Mouse (Mus musculus): ENCODE results near the gene Miip. TPM values are rescaled to one million over a fixed set of nuclear protein-coding genes. Genes with fewer than 3 reads are reported as not detected.

Miip gene
- 0.04 and 0.08 TPM in 2 replicates for polyA plus RNA-seq (2012)

DNA sequence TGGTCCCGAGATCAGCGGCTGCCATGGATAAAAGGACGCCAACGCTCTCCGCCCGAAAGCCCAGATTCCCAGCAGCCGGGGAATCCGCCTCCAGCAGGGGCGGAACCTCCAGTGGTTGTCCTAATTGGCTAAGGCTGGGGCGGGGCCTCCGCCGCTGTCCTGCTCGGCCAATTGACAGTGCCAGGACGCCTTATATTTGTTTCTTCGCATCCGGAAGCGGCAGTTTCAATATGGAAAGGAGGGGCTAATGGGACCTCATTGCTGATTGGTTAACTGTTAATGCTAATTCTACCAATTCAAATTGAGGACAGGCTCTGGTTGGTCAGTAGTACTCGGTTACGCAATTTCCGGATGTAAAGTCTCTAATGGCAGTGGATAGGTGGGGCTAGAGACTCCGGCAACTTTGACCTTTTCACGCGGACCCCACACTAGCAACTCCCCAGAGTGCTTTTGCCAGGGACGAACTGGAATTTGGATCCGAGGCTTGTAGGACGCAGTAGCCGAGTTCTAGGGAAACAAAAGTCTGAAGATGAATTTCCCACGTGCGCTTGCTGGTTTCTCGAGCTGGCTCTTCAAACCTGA is at the start of gene Miip, which contains the start of gene Fv1:
TSS of gene Miip (minus strand) at position 367 of the 582 bp plus-strand sequence.
TSS of gene Fv1 (plus strand) at position 530 of the 582 bp plus-strand sequence.
- no peak for TF ChIP-seq GATA1 (IDR thresholded peaks at IDR 0.05; ENCODE audit: low read length)

DNA sequence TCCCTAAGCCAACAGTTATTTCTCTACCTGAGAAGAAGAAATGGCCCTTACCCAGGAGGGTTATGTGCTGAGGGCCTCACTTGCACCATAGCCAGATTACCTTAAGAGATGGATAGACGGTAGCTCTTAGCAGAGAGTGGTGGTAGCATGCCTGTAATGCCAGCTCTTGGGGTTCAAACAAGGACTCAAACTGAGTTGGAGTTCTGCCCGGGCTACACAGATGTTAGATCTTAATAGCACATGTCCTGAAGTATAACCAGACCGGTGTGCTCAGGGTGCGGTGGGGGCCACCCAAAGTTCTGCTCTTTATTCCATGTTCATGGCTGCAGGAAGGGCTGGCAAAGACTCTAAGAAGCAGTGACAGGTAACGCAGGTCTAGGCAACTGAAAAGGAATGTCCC is 40.9 kb upstream of the Miip start:
- TF ChIP-seq GATA1 (IDR thresholded peaks at IDR 0.05; ENCODE audit: low read length) = no peak

DNA sequence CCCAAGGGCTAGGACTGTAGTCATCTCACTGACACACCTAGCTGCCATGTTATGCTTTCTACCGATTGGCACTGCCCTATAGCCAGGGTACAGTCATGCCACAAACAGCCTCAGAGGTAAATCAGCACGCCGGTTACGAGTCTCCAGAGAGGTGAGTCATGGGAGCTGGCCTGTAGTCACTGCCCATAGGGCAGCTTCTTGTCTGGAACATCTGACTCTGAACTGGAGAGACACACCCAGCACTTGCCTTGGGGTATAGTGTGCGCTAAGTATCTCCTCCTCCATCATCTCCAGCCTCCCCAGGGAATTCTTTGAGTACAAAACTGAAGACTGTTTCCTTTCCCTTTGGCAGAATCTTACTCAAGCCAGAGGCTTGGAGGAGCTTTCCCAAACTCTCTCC is 37.6 kb upstream of the Miip start:
- TF ChIP-seq GATA1 (IDR thresholded peaks at IDR 0.05; ENCODE audit: low read length) = no peak

DNA sequence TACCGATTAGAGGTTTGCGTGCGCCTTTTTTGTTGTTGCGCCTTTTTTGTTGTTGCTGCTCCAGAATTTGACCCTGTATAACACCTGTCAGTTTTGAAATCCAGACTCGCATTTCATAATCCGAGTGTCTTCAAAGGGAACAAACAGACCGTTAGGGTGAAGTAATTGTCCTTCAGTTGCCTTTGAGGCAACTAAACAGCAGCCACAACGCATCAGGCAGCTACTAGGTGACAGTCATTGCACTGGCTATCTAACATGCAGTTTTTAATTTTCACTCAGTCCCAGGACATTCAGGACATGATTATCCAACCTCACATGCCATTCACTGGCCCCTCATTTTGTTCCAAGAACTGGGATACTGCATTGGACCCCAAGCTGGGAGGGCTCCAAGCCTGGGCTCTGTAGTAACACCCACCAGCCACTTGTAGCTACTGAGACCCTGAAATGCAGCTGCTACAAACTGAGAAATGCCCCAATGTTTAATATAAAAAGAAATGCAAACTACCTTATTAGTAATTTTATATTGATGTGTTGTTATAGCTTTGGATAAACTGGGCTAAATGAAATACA is 36.6 kb upstream of the Miip start:
- no peak for TF ChIP-seq GATA1 (IDR thresholded peaks at IDR 0.05; ENCODE audit: low read length)

DNA sequence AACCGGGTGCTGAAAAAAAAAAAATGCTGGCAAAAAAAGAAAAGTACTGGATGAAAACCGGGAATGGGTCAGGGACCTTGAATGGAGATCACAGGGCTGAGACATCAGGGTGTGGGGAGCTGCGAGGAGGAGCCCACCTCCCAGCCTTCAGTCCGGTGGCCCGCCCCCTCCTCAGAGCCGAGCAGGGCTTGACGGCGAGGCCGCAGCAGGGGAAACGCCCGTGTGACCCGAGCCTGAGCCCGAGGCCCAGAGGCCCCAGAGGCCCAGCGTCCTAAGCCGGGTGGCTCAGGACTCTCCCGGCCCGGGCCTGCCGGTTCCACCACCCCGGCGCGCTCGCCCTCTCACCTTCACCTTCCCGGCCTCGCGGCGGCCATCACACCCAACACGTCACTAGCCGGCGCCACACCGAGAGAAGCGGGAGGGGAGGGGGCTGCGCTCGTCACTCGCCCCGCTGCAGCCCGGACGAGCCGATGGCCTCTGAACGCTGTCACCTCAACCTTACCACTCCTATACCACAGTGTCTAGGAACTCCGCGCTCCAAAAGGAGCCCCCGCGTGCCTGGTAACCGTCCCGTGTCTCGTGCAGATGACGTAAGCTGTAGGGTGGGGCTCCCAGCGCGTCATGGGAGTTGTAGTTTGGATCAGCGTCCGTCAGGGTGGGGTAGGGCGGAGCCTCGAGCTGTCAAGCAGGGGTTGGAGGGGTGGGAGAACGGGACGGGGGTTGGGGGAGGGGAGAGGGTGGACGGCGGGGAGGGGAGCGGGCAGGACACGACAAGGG is 35.9 kb upstream of the Miip start, which contains the start of gene Mfn2:
TSS of gene Mfn2 (minus strand) at position 392 of the 777 bp plus-strand sequence.
- TF ChIP-seq GATA1 (IDR thresholded peaks at IDR 0.05; ENCODE audit: low read length) = no peak

DNA sequence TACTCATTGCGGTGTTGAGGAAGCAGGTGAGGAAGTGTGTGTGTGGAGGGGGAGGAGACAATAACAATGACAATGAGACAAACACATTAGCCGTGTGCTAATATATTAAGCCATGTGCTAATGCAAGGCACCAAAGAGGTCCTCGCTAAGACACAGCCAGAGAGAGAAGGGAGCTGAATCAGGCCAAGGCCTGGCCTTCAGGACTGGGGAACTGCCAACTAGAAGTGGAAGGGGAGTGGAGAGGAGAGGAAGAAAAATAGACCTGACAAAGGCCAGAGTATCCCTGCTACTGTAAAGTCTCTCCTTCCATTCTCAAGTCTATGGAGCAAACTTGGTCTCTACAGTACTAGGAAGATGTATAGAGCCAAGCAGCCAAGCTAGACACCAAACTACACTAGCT is 35.0 kb upstream of the Miip start:
- TF ChIP-seq GATA1 (IDR thresholded peaks at IDR 0.05; ENCODE audit: low read length) = no peak

DNA sequence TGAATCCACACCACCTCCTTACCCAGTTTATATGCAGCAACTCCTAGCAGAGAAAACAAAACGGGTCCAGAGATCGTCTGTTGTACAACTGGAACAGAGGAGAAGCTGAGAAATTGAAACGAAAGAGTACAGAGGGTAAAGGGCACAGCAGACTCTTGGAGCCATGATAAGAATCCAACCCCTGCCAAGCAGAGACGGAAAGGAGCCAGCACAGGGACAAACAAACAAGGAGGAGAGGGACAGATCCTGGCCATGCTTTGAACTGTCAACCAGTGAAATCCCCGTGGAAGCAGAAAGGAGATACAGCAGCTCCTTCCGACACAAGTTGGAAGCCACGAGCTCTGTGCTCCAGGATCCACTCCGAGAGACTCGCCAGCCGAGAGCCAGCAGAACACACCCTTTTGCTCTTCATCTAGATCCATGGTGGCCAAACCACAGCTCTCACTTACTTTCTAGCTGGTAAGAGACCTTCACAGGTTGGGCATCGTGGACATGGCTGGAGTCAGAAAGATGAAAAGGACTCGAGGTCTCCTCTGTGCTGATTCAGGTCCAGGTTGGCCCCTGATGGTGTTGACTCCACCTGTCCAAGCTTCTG is 34.4 kb upstream of the Miip start:
- no peak for TF ChIP-seq GATA1 (IDR thresholded peaks at IDR 0.05; ENCODE audit: low read length)

DNA sequence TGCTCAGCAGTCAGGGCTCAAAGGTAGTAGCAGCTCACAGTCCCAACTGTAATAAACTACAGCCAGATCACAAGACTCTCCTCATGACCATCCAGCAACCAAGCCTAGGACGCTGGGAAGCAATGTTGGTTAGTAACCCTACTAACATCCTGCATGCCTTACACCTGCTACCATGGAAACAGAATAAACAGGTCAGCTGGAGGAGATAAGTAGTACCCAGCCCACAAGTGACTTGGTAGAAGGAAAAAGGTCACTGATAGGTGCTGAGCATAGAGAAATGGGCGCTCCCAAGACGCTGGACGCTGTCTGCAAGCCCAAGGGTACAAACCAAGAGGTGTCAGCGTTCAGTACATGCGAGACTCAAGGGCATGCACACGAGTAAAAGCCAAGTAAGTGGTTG is 31.8 kb upstream of the Miip start:
- no peak for TF ChIP-seq GATA1 (IDR thresholded peaks at IDR 0.05; ENCODE audit: low read length)

DNA sequence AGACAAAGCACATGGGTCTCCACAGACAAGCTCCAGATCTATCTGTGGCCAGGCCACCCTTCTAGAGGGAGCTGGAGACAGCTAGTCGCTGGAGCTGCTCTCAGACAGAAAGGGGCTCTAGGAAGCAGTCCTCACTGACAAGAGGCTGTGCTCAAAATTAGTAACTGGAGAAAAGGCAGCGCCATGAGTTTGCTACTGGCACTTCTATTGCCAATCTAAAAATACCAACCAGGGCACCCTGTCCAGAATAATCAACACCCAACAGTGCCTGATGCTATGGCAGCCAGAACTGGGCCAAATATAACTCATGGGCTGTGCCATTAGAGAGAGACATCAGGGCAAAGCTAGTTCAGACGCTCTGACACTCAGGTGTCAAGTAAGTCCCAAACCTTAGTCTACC is 28.7 kb upstream of the Miip start:
- no peak for TF ChIP-seq GATA1 (IDR thresholded peaks at IDR 0.05; ENCODE audit: low read length)

DNA sequence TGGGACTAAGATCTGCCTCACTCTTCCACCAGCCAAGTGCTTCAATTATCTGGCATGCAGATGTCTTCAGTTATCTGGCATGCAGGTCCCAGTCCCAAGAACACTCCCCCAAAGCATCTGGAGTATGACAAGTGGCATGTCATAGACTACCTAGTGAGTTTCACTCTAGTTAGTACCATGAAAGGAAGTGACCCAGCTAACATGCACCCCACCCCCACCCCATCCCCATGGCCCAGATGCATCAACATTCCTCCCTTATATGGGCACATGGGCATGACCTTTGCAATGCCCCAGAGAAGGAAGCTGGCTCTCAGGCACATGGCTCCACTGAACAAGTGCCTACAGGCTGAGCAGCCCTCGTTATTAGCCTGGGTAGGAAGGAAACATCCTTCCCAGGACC is 27.8 kb upstream of the Miip start:
- no peak for TF ChIP-seq GATA1 (IDR thresholded peaks at IDR 0.05; ENCODE audit: low read length)

DNA sequence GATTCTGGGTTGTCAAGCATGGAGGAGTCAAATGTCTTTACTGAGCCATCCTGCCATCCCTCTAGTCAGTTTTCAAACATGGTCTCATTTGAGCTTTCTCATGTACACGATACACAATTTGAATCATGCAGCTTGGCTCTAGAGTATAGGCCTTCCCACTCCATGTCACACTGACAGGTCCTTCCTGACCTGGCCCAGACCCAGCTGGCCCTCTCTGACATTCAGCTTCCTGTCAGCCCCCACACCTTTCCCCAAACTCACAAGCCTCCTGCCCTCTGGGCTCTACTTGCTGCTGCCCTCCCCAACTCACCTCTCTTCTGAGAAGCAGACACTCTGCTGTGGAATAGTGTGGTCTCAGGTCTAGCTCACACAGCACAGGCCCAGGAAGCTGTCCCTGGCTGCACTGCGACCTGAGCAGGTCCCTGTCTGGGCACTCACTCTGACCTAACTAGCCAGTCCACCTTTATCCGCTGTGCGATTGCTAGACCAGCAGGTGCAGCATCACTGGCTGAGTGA is 27.3 kb upstream of the Miip start:
- TF ChIP-seq GATA1 (IDR thresholded peaks at IDR 0.05; ENCODE audit: low read length) = no peak

DNA sequence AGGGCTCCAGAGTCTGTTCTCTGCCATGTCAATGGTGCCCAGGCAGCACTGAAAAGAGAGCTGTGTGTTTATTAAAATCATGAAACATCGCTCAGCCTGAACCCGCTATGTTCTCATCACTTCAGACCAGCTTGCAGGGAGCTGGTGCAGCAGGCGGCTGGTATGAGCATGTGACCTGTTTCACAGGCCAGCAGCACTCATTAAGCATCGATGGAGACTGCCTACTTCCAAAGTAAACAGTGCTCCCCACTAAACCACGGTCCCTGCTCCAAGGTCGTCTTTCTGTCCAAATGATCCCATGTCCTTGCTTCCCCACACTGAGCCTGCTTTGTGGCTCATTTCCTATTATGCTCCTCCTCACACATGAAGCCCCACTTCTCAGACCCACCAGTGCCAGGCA is 21.7 kb upstream of the Miip start:
- no peak for TF ChIP-seq GATA1 (IDR thresholded peaks at IDR 0.05; ENCODE audit: low read length)

DNA sequence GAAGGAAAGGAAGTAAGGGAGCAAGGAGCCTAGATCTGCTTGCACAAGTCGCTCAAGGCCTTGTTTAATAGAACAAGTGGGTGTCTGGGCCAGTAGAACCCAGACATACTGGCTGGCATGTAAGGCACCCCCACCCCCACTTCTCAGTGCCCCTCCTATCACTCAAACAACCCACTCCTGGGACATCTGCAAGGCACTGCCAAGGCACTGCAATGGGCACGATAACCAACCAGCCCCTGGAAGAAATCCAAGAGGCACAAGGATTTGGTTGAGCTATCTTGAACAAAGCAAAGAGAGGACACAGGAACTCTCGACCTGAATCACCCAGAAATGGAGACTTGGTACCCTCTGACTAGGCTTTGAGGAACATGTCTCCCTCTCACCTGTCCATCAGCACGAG is 19.6 kb upstream of the Miip start:
- no peak for TF ChIP-seq GATA1 (IDR thresholded peaks at IDR 0.05; ENCODE audit: low read length)

DNA sequence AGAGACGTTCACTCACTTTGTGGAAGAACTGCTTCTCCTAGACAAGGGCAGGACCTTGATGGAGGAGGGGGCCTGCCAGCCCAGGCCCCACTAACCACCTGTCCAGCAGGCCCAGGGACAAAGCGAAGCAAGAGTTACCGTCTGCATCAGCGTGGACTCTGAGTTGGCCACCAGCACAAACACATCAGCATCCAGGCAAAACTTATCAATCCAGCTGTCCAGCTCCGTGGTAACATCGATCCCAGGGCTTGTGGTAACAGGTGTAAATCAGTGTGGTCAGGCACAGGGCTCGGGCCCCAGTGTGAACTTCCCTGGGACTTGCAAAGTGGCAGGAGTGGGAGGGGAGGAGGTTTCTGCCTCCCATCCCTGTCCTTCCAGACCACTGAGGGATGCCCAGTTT is 18.7 kb upstream of the Miip start:
- TF ChIP-seq GATA1 (IDR thresholded peaks at IDR 0.05; ENCODE audit: low read length) = no peak

DNA sequence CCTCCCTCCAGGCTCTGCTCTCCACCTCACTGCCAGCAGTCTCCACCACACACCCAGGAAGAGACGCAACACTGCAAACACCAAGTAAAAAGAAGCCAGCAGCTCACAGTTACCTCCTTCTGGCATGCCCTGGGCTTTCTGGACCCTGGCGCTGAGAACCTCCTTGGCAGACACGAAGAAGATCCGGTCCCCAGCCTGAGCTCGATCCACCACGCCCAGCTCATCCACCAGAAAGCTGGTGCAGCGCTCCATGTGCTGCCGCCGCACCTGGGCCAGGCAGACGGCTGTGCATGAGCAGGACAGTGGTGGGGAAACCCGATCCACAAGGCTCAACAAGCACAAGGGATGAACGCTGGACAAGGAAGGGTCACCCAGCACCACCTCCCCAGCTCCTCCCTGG is 17.5 kb upstream of the Miip start:
- TF ChIP-seq GATA1 (IDR thresholded peaks at IDR 0.05; ENCODE audit: low read length) = no peak

DNA sequence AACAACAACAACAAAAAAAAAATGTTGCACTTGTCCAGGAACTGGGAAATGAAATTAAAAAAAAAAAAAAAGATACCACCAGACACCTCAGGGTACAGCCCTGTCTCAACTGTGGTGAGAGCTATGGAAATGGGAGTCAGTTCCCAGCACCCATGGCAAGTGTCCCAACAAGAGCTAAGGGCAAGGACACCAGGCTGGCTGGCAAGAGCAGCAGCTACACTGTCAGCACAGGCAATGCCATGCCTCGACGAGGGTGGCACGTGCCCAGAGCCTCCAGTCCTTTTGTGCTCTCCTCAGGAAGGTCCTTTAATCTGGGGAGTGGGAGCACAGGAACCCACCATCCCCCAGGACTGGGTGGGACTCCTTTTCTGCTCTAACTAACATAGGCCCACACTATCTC is 15.5 kb upstream of the Miip start:
- no peak for TF ChIP-seq GATA1 (IDR thresholded peaks at IDR 0.05; ENCODE audit: low read length)
